Mouse (Mus musculus) lung, postnatal 36 days (tissue): ENCODE results near the gene Zfp335.
A peak's percentile ranks its signal among the peaks of the same experiment; 100 is the strongest.
"Not testable (repeated sequence)": the region's sequence is repeated elsewhere in the genome, so short reads cannot be mapped to it uniquely, and the experiment has no call there.

ENCODE experiments used
- DNase-seq: peaks from one replicate; pipeline ENCODE4 v3.0.0; 2022; ENCODE audit warnings: mixed read lengths

Gene Zfp335

DNA sequence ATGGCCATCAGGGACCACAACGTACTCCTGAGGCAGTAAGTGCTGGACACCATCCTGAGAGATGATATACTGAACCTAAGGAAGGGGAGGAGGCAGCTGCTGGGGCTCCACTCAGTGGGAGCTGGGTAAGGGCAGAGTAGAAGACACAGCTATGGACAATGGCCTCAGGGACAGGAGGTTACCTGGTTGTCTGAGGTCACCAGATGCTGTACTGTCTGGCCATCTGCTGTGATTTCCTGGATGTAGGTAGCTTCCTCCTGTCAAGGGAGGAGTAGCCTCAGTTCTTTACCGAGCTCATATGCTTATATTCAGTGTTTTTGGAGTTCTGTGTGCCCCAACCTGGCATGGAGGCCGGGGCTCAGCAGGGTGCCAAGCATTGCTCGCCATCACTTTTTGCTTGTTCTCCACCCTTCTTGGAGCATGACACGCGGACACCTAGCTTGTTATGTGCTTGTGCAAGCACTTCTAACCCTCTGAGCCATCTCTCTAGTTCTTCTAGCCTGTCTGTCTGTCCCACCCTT lies 18.8 kb downstream of the Zfp335 start:
- DNase-seq, result no peak

DNA sequence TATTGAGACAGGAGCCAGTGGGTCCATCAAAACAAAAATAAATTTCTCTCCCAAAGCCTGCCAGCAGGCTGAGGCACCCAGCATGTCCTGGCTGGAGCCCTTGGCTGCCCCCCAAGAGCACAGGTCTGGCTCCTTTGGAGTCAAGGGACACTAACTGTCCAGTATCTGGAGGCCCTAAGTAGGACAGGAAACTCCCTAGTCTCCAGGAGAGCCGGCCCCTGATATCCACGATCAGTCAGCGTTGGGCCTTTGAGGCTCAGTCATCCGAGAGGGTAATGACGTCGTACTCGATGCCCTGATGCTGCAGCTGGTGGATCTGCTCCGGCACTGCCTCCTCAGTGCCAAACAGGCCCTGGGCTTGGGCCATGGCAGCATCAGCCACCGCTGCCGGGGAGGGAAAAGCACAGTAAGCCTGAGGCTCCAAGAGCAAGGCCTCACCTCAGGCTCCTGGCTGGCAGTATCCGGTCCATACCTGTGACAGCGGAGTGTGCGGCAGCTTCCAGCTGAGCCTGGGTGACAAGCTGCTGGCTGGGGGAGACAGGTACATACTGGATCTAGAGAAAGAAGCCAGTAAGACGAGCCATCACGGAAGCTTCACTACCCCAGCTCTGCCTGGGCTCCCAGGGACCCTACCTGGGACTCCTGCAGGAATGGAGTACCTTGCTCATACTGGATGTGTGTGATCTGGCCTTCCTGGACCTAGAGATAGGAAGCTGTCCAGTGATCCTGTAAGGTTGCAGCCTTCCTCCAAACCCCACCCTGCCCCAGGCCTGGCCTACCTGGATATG lies 19.5 kb downstream of the Zfp335 start:
- no peak for DNase-seq

DNA sequence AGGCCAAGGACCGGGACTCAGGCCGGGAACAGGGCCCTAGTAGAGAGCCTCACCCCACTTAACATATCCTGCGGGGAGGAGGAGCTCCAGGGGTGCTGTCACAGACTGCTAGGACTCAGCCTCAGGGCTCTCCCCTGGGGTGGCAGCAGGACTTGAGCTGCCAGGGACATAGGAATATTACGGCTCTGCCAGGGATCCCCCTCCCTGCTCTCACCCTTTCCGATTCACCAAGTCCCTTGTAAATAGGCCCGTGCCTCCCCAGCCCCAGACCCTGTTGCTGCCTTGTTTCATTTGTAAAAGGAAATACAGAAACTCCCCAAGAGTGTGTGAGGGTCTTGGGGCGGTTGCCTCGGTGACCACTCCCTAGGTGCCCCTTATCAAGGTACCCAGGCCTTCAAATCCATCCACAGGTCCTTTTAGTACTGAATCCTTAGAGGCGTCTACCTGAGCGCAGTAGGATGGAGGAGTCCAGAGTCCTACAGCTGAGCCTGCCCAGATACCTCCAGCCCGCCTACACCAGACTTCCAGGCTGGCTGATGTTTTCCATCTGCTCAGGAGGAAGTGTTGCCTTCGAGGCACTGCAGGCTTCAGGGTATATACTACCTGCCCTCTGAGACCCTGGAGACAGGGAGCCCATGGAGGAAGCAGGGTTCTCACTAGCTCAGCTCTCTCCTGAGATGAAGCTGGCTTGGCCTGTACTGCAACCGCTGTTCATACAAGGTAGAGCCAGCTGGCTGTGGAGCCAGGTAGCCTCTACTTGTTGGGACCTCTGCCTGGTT lies 20.3 kb downstream of the Zfp335 start:
- no peak for DNase-seq

DNA sequence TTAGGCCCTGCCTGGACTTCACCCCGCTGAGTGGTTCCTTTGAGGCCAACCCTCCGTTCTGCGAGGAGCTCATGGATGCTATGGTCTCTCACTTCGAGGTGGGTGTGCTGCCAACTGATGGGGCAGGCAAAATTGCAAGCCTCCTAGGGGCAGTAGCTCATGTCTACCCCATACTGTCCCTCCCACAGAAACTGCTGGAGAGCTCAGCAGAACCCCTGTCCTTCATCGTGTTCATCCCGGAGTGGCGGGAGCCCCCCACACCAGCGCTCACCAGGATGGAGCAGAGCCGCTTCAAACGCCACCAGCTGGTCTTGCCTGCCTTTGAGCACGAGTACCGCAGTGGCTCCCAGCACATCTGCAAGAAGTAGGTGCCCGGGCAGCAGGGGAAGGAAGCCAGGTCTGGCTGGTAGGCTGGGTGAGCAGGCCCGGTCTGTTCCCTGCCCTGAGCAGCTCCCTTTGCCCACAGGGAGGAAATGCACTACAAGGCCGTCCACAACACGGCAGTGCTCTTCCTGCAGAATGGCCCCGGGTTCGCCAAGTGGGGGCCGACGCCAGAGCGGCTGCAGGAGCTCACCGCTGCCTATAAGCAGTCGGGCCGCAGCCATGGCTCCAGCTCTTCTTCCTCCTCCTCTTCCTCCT lies 21.0 kb downstream of the Zfp335 start:
- no peak for DNase-seq

DNA sequence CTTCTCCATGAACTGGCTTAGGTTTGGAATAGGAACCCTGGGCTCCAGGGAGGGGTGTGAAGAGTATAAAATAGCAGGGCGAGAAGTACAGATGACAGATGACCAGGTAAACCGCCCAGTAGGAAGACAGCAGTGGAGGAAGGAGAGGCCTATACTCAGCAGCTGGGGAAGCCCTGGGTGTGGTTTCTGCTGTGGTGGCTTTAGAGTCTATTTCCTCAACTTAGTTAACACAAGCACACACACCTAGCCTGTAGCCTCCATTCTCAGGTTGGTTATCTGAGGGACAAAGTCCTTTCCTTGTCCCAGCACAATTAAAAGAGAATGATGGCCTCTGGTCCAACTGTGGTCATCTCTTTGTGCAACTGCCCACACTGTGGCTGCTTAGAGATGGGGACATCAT lies 21.6 kb downstream of the Zfp335 start:
- DNase-seq, result no peak

DNA sequence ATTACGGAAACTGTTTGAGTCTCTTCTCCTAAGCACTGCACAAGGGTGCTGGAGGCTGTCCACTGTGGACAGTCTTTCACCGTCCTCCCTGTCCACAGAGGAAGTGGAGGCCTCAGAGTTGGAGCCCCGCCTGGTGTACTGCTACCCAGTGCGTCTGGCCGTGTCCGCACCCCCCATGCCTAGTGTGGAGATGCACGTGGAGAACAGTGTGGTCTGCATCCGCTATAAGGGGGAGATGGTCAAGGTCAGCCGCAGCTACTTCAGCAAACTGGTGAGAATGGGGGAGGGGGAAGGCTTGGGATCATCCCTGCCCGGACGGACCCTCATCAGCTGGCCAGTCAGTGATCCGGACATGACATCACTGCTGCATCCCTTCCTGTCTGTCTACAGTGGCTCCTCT lies 22.6 kb downstream of the Zfp335 start:
- DNase-seq, result no peak

DNA sequence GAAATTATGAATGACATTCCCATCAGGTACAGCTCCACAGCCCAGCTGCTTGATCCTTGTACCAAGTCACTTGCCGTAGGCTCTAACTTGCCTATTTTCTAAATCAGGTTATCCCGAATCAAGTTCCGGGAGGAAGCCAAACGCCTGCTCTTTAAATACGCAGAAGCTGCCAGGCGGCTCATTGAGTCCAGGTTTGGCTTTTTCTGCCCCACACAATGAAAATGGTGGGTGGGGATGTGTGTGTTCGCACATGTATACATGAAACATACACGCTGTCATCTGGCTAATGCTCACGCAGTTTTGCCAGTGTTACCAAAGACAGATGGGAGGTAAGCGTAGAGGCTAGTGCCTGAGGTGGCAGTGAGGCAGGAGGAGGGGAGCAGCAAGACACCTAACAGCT lies 24.9 kb downstream of the Zfp335 start:
- no peak for DNase-seq

DNA sequence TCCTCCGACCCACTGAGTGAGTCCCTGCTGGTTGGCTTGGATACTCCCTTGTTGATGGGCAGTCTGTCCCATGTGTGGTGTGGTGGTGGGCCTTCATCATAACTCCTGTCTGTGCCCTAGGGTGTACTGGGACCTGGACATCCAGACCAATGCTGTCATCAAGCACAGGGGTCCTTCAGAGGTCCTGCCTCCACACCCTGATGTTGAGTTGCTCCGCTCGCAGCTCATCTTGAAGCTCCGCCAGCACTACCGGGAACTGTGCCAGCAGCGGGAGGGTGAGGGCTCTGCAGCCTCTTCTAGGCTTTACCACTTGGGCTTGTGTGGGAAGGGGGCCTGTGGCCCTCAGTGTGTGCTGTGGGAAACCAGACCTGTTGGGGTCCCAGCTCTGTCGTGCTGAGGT lies 25.8 kb downstream of the Zfp335 start:
- peak; percentile 63 for DNase-seq

DNA sequence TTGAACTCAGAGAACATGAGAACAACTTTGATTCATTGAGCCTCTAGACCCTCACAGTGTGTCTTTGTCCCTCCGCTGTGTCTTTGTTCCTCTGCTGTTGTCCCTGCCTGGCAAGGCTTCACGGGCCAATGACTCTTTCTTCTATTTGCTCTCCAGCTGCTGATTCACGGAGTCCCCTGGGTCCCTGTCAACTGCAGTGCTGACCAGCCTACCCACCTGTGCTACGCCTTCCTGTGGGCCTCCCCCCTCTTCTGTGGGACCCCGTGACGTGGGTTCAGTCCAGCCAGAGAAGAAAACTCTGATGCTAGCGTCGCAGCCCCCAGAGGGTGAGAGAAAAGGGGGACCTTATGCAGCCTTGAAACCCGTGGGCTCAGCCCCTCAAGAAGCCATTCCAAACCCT lies 28.9 kb downstream of the Zfp335 start:
- no peak for DNase-seq

DNA sequence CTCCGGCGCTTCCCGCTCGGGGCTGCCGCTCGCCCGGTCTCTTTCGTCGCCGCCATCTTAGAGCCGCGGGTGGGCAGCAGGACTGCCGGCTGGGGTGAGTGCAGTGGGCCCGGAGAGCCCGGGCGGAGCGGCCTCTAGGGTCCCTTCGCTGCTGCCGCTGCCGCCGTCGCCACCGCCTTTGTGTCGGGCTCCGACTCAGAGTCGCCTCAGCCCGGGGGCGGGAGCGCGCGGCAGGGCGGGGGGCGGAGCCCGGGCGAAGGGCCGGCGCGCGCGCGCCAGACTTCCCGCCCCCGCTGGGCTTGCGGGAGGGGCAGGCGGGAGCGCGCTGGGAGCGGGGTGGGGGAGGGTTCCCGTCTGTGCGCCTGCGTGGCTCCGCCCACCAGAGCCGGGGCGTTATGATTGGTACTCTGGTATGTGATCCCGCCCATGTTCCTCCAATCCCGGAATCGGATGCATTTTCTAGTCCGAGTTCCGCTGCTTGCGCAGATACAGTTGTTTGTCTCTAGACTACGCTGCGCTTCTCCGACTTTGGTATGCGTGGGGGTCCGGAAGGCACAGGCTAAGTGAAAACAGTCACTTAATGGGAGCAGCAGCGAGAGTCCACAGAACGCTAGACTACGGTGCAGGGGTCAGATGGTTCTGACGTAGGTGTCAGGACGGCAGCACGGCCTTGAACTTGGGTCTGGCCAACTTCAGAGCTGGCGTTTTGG lies 31.8 kb downstream of the Zfp335 start:
- DNase-seq, result peak; percentile 96

DNA sequence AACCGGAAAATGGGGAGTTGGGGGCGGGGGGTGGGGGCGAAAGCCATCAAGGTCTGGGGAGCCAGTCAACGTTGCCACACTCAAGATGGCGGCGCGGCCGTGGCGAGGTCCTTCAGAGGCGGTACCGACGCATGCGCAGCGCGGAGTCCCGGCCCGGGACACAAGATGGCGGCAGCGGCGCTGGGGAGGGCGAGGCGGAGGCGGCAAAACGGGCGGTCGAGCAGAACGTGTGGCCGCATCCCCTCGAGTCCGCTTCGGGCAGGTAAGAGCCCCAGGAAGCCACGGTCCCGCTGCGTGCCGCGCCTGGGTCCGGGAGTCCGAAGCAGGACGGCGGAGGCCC lies 32.4 kb downstream of the Zfp335 start, which contains the start of gene Pcif1:
Gene Pcif1 (plus strand): TSS at position 77 of the 340 bp plus-strand sequence.
- DNase-seq, result peak; percentile 93

DNA sequence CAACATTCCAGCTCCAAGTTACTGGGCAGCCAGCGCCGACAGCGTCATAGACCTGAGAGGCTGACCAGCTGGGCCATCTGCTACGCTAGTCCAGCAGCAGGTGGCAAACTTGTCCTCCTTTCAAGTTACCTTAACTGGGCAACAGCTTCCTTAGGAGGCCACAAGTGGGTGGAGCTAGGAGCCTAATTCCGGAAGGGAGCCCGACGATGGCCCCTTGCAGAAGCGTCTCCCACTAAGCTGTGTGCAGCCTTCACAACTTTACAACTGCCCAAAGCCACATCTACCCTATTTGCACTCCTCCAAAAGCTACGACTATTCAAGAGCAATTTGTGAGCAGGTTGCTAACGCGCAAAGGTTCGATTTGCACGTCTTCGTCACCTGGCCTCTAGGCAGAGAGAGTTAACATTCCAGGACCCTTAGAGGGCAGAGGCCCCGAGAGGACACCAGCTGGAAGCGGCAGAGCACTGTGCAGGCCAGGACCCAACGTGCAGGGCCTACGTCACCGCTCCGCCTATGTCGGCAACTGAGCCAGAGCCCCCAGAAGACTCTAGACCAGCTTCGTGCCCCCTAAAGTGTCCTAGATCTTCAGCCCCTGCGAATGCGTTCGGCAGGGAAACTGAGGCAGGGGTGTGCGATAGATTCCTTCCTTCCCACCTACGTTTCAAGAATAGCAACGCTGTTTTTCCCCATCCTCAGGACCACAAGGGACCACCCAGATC lies 32.9 kb downstream of the Zfp335 start:
- DNase-seq, result peak; percentile 86

DNA sequence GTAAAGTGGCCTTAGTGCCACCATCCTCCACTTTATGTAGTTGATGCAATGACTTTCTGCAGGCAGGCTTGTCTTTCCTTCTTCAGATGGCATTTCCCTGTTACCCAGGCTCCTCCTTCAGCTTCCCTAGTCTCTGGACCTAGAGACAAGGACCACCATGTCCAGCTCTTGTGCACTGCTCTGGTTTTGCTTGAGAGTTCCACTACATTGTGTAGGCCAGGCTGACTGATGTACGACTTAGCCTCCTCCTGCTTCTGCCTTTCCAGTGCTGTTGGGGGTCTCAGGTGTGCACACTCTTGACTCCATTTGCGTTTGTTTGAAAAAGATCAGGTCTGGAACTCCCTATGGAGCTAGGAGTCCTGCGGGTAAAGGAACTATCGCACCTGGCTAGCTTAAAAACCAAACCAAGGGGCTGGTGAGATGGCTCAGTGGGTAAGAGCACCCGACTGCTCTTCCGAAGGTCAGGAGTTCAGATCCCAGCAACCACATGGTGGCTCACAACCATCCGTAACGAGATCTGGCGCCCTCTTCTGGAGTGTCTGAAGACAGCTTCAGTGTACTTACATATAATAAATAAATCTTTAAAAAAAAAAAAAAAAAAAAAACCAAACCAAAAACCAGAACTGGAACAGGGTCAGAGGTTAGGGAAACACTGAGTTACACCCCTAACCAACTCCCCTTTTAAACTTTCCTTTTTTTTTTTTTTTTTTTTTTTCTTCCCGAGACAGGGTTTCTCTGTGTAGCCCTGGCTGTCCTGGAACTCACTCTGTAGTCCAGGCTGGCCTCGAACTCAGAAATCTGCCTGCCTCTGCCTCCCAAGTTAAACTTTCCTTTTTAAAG lies 34.0 kb downstream of the Zfp335 start:
- DNase-seq, result not testable (repeated sequence)

DNA sequence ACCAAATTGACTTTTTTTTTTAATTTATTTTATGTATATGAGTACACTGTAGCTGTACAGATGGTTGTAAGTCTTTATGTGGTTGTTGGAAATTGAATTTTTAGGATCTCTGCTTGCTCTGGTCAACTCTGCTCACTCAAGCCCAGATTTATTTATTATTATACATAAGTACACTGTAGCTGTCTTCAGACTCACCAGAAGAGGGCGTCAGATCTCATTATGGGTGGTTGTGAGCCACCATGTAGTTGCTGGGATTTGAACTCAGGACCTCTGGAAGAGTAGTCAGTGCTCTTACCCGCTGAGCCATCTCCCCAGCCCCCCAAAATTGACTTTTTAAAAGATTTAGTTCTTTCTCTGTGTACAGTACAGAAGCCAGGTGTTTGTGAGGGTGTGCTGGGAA lies 35.9 kb downstream of the Zfp335 start:
- DNase-seq, result not testable (repeated sequence)

DNA sequence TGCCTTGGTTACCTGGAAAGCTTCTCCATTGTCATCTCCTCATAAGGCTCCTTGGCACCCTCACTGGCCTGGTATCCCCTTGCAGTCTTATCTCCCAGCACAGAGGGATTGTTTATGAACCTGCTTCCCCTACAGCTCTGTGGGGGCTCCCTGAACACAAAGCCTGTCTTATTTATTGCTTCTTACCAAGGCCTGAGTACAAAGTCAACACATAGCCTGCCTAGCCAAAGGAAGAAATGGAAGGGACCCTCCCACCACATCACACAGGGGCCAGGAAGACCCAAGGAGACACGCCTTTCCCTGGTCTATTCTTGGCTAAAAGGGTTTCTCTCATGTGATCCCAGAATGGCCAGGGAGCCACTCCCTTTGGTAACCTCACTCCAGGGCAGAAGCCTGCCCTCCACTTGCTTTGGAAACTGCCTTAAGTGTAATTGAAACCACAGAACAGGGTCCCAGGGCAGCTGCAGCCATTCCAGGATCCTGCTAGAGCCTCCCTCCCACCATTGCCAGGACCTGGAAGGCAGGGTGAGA lies 37.3 kb downstream of the Zfp335 start:
- peak; percentile 88 for DNase-seq

DNA sequence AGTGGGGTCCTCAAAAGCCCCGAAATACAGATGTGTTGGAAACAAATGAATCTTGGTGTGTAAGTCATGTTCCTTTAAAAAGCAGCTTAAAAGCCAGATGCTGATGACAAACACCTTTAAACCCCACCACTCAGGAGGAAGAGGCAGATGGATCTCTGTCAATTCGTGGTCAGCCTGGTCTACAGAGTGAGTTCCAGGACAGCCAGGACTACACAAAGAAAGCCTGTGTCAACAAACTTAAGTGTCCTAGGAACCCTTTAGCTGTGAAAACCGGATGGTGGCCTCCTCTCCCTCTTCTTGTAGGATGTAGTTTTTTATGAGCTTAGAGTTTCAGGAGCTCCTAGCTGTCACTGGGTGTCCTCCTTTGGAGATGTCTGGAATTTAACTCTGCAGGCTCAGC lies 37.9 kb downstream of the Zfp335 start:
- peak; percentile 43 for DNase-seq

DNA sequence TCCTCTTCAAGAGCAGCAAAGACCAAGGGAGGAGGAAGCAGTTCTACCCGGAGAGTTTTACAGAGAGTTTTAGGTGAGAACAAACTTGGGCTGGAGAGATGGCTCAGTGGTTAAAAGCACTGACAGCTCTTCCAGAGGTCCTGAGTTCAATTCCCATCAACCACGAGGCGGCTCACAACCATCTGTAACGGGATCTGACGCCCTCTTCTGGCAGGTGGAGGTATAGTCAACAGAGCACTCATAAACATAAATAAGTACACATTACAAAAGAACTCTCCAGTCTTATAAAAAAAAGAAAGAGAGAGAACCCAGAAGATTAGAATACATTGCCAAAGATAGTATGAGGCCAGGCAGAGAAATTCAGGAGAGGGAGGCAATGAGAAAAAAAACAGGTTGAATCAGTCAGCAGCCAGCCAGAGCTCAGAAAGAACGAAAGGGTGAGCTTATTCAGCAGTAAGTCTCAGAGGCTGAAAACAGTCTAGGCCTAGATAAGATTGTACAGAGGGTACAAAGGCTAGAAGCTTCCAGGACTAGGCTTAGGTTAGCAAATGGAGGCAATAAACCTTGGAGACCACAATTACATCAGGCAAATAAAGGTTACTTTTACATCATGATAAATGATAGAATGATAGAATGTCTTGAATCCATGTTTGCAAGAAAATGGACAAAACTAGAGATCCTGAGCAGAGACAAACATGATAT lies 39.8 kb downstream of the Zfp335 start:
- DNase-seq, result no peak

DNA sequence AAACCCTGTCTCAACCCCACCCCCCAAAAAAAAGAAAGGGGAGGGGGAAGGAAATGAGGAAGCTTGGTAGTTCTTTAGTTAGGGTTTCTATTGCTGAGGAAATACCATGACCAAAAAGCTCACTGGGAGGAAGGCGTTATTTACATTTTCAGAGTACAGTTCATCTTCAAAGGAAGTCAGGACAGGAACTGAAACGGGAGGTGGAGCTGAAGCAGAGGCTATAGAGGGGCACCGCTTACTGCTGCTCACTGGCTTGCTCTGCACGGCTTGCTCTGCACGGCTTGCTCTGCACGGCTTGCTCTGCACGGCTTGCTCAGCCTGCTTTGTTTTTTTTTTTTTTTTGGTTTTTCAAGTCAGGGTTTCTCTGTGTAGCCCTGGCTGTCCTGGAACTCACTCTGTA lies 43.1 kb downstream of the Zfp335 start:
- DNase-seq, result peak; percentile 70

DNA sequence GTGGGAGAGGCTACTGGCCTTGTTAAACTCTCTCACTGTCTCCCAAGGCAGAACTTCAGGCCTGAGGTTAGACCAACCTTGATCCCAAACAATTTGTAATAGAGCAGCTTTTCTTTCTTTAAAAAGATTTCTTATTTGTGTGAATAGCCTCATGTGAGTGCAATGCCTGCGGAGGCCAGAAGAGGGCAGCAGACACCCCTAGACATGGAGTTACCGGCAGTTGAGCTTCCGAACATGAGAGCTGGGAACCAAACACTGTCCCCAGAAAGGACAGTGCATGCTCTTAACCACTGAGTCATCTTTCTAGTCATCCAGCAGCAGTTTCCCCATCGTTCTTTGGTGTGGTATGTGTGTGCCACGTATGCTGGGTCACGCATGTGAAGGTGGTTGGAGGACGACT lies 44.0 kb downstream of the Zfp335 start:
- peak; percentile 60 for DNase-seq
